Mouse (Mus musculus) embryo, embryonic 10.5 days (tissue): ENCODE data around the gene Rptor.
A peak's percentile ranks its signal among the peaks of the same experiment; 100 is the strongest.

Source experiments
- DNase-seq: peaks from one replicate; pipeline ENCODE4 v3.0.0-alpha.2; 2015; ENCODE audit warnings: low spot score

The Rptor gene

DNA sequence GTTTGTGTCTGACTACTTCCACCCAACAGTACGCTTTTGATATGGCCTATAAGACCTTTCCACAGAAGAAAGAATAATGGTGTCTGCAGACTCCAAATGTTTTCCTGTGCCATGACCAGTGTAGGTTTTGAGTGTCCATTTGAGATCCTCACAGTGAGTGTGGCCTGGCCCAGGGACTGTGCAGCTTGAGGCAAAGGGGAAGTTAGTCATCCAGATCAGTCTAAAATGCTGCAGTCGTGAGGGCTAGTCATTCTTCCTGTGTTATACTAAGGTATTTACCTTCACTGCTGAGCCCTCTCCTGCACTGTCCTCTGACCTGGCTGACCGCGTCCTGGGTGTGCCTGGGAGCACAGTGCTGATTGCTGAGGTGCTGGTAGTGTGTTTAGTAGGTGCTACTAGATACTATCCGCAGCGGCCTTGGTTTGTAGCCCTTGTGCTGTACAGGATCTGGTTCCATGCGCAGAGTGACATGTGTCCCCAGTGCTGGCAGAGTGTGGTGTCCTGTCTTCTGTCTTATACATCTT lies 211.4 kb downstream of the Rptor start:
- DNase-seq = no peak

DNA sequence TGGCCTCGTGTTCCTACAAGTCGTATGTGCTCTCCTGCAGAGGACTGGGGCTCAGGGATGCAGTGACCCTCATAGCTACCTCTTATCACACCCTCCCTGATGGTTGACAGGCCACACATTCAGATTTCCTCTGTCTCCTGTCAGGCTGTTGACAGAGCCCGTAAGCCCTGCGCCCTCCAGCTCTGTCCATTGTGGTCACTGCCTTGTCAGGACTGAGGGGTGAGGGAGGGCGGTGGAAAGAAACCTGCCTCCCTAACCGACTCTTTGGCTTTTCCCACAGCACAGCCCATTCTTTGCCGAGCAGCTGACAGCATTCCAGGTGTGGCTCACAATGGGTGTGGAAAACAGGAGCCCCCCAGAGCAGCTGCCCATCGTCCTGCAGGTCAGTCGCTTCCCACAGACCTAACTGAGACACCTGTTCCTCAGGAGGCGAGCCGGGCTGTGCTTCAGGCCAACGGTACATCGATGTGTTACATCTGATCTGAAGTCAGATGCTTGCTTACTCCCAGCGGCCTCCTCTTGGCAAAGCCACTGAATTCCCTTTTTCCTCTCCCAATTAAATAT lies 214.2 kb downstream of the Rptor start:
- no peak for DNase-seq

DNA sequence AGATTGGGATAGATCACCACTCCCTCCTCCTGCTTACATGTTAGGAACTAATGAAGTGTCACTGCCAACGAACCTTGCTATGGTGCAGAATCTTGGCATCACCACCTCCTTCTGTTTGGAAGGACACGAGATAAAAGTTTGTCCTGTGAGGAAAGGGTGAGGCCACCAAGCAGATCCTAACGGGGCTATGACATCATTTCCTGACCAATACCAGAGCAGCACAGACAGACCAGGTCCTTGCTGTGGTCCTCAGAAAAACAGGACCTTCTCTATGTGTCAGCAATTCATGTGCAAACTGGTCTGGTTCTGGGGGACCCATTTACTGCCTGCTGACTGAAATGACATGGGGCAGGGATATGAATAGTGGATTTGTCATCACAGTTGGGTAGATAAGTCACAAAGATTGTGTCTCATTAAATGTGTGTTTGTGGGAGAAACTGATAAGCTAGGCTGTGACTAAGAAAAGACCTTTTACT lies 214.7 kb downstream of the Rptor start:
- no peak for DNase-seq

- no peak for DNase-seq
Observed at GRCm38 (mm10) chr11:119817898-119818297, 215.2 kb downstream of the Rptor start.

DNA sequence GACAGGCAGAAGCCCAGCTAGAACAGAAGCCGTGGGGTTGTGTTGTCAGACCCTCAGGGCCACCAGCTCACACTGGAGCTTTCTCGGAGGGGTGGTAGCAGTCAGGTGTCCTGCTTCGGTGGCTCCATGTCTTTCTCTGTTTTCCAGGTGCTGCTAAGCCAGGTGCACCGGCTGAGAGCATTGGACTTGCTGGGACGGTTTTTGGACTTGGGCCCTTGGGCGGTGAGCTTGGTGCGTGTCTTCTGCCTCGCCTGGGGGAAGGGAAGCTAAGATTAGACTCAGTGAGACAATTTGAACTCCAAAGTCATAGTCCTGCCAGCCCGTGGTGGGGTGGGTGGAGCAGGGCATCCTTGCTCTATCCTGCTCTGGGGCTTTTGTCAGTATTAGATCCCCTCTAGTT lies 218.8 kb downstream of the Rptor start:
- no peak for DNase-seq

- DNase-seq = no peak
Observed at GRCm38 (mm10) chr11:119824072-119824649, 221.5 kb downstream of the Rptor start.

GRCm38 (mm10) chr11:119825783-119826182 lies 223.1 kb downstream of the Rptor start:
- no peak for DNase-seq

GRCm38 (mm10) chr11:119826239-119826638 lies 223.5 kb downstream of the Rptor start:
- DNase-seq = no peak

DNA sequence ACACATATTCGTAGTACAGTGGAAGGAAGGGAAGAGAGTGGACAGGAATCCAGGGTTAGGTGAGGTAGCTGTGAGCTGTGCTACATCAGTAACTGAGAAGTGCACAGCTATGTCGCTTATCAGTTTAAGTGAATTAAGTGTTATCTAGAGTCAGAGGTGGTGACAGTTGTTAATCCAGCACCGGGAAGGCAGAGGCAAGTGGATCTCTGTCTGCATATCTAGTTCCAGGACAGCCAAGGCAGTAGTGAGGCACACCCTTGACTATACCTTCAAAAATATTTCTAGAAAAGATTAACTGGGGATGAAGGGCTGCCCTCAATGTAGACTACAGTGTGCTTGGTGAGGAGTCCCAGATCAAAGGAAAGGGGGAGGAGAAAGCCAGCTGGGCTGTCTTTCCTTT lies 226.4 kb downstream of the Rptor start:
- no peak for DNase-seq

DNA sequence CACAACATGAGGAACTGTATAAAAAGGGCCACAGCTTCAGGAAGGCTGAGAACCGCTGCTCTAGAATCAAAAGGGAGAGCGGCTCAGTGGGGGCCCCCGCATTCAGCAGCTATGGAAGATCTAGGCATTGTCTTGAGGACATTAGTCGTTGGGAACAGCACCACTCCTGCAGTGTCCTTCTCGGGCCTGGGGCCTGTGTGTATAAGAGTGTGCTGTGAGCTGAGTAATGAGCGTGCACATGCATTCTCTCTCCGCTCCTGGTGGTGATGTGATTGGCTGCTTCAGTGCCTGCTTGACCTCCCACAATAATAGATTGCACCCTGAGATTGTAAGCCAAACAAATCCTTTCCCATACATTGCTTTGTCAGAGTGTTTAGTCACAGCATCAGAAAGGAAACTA lies 229.0 kb downstream of the Rptor start:
- peak; percentile 16 for DNase-seq

DNA sequence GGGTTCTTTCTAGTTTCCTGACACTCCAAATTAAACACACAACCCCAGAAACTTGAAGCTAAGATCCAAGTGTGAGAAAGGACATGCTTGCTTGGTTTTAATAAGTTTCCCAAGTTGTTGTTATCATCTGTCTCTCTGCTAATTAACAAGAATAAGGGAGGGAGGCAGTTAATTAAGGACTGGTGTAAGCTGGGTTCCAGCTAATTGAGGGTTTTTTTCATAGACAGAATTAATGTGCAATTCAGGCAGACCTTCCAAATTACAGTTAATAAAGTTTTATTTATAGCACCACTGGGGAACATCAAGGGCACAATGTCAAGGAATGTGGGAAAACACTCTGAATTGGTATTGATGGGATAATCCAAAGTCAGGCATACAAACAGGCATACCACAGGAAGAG lies 230.6 kb downstream of the Rptor start:
- no peak for DNase-seq

GRCm38 (mm10) chr11:119833877-119834804 lies 231.4 kb downstream of the Rptor start:
- DNase-seq = no peak

DNA sequence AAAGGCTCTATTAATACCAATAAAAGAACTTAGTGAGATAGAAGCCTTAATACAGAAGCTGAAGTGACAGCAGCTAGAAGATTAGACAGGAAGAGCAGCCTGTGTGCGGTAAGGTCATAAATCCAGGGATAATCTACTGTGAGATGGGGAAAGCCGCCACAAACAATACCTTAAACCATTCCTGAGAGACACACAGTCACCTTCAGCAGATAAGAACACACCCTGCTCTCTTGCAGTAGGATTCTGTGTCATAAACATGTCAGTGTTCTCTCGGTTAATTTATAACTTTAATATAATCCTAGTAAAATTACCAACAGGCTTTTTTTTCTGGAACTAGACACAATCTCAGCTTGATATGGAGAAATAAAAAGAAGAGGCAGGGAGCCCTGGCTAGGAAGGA lies 233.6 kb downstream of the Rptor start:
- DNase-seq = no peak

- no peak for DNase-seq
Observed at GRCm38 (mm10) chr11:119837786-119838185, 235.1 kb downstream of the Rptor start.

GRCm38 (mm10) chr11:119839411-119840342 lies 237.0 kb downstream of the Rptor start:
- no peak for DNase-seq

DNA sequence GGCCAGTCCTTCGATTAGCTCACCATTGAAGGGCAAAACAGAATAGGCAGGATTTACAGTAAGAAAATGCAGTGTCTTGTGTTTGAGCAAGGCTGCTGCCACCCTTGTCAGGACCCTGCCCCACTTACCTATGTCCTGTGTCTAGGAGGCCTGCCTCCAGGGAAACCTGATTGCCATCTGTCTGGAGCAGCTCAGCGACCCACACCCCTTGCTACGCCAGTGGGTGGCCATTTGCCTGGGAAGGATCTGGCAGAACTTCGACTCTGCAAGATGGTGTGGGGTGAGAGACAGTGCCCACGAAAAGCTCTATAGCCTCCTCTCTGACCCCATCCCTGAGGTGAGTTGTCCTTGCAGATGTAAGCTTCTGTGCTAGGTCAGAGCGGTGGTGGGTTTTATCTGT lies 243.9 kb downstream of the Rptor start:
- DNase-seq = no peak

GRCm38 (mm10) chr11:119847076-119847475 lies 244.4 kb downstream of the Rptor start:
- DNase-seq = no peak

DNA sequence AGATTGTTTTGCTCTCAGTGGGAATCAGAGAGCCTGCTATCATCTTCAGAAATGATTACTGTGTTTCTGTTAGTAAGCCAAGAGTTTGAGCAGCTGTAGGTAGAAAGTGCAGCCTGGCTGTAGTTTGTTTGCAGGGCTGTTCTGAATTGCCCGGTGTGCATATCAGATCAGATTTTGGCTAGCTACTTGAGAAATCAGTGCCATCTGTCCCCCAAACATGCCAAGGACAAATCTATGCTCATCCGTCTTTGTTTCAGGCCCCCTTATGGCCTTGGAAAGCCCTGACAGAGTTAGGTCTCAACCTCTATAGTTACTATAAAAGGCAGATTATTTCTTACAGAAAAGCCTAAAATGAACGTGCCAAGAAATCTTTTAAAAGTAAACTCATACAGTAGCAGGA lies 244.9 kb downstream of the Rptor start:
- DNase-seq = no peak

DNA sequence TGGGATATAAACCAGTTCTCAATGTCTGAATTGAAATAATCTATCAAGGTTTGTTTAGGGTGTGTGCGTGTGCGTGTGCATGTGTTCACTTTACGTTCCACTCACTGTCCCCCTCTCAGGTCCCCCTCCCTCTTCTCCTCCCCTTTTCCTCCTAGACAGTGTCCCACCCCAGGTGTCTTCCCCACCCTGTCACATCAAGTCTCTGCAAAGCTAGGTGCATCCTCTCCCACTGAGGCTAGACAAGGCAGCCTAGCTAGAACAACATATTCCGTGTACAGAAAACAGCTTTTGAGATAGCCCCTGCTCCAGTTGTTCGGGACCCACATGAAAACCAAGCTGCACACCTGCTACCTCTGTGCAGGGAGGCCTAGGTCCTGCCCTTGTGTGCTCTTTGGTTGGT lies 245.5 kb downstream of the Rptor start:
- no peak for DNase-seq

DNA sequence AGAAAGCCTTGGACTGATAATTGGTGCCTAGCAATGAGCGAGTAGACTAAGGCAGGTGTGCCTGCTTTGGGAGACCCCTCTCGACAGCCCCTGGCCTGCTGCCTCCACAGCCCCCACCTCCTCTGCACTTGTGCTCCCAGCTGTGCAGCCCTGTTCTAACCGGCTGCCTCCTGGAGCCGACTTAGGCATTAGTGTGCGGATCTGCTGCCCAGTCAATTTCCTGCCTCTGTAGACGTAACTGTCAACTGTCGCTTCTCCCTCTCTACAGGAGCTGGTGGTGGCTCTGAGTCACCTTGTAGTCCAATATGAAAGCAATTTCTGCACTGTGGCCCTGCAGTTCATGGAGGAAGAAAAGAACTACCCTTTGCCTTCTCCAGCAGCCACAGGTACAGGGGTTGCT lies 253.3 kb downstream of the Rptor start:
- DNase-seq = no peak

- DNase-seq = no peak
Observed at GRCm38 (mm10) chr11:119862523-119863299, 260.0 kb downstream of the Rptor start.
